Mouse (Mus musculus) inflammation-experienced regulatory T-cells, adult 6 months (primary cell): ENCODE measurements at regions not wholly inside any gene's neighbourhood (a gene's known extent, or its start where the extent isn't known, plus 50 kb on each side); places are given as distances from the start of the nearest gene placed in this dataset.
"Not testable (repeated sequence)": the region's sequence is repeated elsewhere in the genome, so short reads cannot be mapped to it uniquely, and the experiment has no call there.

ENCODE experiments used
- ATAC-seq: one replicate; pipeline ENCODE4 v1.8.0; 2017

- no peak for ATAC-seq
These were observed 89.0 kb downstream of the Akr1d1 start for GRCm38 (mm10) chr6:37618990-37619389.

DNA sequence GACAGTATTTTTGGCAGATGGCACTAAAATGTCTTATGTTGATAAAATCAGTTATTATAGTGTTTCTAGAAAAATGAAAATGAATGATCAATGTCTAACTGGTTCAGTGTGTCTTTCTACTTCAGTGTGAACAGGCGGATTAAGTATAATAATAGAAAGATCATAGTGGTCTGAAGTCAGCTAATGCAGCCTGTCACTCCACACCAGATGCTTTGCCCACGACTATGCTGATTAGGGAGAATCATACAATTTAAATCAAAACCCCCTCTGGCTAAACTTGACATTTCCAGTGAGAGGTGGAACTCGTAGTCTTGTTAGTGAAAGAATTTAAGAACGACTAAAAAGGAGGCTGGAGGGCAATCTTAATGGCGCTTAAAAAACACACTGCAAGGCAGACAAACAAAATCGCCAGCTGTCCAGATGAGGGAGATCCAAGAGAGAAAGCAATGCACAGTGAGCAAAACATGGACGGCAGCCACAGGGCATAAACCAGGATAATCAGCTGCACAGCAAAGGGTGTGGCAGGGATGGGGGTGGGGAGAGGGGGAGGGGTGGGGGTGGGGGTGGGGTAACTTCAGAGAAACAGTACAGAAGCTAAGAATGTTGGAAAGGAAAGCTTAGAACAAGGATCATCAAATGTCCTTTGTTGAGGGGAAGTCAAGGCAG is 91.5 kb downstream of the Akr1d1 start:
- no peak for ATAC-seq

GRCm38 (mm10) chr6:37622273-37622672 is 92.3 kb downstream of the Akr1d1 start:
- ATAC-seq: no peak

DNA sequence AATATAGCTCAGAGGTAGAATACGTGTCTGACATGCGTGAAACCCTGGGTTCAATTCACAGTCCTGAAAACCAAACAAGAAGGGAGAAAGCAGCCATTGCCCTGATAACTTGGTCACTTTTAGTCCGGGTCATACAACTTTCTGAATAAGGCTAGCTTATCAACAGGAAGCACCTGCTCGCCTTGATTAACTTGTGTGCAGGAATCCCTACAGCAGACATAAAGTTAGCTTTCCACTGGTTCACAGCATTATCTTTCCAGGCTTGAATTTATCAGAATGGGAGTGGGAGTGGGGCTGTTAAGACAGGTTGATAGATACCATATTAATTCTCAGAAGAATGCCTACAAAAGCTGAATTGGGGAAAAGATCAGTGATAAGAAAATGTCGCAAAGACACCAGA is 97.2 kb downstream of the Akr1d1 start:
- no peak for ATAC-seq

DNA sequence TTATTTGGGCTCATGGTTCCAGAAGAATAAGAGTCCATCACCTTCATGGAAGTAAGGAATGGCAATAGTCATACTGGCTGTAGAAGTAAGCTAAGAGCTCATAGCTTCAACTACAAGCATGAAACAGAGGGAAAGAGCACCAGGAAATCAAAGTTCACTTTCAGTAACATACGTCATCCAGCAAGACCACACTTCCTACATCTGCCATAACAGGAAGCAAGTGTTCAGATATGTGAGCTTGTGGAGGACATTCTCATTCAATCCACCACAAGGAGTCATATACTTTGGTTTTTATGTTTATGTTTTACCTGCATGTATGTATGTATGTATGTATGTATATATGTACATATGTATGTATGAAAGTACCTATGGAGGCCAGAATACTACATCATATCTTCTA is 104.0 kb downstream of the Akr1d1 start:
- no peak for ATAC-seq

GRCm38 (mm10) chr6:37642066-37642465 is 112.1 kb downstream of the Akr1d1 start:
- ATAC-seq: no peak

GRCm38 (mm10) chr6:37642701-37643121 is 112.7 kb downstream of the Akr1d1 start:
- no peak for ATAC-seq

GRCm38 (mm10) chr6:37643176-37643575 is 113.2 kb downstream of the Akr1d1 start:
- ATAC-seq: no peak

GRCm38 (mm10) chr6:37643718-37644117 is 113.7 kb downstream of the Akr1d1 start:
- no peak for ATAC-seq

- no peak for ATAC-seq
These were observed 115.6 kb downstream of the Akr1d1 start for GRCm38 (mm10) chr6:37645551-37645950.

GRCm38 (mm10) chr6:37657300-37657699 is 127.3 kb downstream of the Akr1d1 start:
- not testable (repeated sequence) for ATAC-seq

DNA sequence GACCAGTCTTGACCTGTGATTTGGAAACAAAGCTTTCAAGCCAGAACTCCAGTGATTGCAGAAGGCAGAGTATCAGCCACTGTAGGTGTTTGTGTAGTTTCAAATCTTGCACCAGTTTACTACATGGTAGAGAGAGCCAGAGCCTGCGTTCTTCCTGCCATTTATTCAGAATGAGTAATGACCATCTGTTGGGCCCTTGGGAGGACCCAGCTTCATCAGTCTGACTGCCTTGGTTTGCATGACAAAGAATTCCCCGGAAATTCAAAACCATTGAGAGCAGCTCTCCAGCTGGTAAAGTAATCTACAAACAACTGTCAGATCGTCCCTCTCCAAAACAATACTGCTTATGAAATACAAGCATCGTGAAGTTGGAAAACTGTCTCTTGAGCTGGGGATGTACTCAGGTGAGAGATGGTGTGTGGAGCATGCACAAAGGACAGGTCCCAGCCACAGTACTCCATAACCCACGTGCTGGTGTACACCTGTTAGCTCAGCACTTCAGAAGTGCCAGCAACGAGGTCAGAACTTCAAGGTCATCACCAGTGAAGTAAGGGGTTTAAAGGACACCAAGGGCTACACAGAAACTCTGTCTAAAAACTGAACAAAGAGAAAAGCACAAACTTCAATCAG is 128.2 kb downstream of the Akr1d1 start:
- no peak for ATAC-seq

DNA sequence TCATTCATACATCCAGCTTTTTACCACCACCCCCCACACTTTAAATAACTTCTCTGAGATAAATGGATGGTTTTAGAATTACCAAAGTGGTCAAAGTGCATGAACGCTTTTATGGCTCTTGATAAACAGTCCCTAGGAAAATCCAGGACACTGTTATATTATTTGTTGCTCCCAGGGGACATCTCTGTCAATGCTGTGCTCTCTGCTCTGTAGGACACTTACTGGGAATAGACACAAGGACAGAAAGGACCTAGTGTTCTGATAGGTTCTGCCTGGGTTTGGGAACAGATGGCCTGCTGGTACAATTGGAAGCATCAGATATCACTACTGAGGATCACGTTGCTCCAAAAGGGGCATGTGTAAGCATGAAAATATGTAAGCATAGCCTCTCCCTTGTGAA is 132.8 kb downstream of the Akr1d1 start:
- ATAC-seq: no peak

DNA sequence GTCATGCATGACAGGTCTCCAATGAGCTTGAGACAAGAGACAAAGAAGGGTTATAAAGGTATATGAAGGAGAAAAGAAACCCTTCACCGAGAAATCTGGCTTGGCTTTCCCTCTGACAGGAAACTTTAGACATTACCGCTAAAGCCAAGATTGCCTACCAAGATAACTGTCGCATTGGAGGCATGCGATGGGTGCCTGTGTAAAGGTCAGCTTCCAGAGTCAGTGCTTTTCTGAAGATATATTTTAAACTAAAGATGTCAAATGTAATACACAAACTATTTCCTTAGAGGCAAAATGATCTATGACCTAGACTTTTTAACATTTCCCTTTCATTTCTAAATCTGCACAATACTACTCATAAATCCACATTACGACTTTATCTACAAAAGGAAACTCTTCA is 135.6 kb downstream of the Akr1d1 start:
- ATAC-seq: no peak

DNA sequence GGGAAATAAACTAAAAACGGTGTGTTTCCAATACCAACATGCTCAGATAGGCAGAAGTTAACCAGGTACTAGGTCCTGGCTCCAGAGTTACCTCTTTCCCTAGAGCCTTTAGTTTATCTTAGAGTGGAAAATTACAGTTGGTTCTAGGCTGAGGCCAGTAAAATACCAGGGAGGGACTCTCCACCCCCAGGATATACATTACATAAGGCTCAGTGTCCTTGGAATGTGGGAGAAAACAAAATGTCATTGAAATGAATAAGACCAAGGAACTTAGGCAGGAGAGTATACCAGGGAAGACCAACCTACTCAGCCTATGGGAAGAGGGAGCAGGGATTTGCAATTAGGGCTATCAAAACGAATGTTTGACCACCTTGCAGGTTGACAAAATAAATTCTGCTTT is 139.4 kb downstream of the Akr1d1 start:
- no peak for ATAC-seq

DNA sequence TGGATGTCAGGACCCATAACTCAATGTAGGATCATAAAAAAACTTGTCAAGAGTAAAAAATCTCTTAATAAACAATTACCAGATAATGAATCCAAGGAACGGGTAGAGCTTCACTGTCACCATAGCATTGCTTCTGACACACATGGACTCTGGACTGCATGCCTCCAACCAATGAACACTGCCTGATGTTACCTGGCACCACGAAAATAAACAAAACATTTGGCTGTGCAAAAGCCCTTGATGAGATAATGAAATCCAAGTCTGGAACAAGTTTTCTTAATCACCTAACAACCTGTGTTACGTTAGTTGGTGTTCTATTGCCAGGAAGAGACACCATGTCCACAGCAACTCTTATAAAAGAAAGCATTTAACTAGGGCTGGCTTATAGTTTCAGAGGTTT is 140.7 kb downstream of the Akr1d1 start:
- ATAC-seq: no peak

DNA sequence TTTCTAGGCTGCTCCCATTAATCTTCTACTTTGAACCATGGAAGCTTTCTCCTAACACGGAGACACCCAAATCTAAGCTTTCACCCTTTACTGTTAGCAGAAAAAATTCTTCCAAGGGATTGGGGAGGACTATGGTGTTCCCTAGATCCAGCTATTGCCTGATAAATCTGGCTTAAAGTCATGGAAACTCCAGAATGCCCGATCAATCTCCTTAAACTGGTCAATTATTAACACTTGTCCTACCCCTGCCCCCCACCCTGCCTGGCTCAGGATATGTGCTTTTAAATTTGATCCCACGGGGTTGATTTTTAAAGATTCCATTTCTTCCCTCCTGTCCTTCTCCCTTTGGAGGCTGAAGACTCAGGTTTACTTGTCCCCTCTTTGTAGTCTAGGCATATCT is 149.9 kb downstream of the Akr1d1 start:
- ATAC-seq: no peak

- ATAC-seq: not testable (repeated sequence)
These were observed 151.4 kb downstream of the Akr1d1 start for GRCm38 (mm10) chr6:37681331-37681730.

- ATAC-seq: no peak
These were observed 156.1 kb downstream of the Akr1d1 start for GRCm38 (mm10) chr6:37686094-37686493.

DNA sequence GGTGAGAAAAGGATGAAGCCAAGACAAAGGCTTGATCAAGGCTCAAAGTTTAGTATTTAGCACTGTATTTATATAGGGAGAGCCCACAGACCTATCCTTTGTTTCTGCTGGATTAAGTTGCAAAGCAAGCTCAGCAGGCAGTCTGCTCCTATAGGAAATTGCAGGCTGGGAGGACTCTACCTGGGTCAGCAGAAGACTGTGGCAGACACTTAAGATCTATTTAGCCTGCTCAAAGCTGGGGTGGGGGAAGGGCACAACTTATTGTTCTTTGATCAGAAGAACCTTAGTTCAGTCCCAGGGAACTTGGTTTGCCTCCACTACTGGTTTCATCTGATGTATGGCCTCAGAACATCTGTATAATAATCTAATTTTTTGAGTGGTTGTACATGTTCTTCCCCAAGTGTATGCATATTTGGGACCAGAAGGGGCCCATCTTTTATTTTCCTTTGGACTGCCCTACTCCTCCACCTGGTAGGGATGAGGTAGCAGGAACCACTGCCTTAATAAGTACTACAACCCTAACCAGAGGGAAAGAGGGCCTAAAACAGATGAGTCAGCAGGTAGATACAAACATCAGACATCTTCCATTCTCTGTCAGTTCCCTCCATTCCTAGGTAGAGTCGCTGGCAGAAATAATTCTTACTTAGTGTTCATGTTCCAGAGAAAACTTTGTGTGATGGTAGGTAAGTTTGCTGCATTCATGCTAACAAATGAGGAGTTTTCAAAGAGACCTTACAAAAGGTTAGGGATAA is 159.1 kb downstream of the Akr1d1 start:
- no peak for ATAC-seq

DNA sequence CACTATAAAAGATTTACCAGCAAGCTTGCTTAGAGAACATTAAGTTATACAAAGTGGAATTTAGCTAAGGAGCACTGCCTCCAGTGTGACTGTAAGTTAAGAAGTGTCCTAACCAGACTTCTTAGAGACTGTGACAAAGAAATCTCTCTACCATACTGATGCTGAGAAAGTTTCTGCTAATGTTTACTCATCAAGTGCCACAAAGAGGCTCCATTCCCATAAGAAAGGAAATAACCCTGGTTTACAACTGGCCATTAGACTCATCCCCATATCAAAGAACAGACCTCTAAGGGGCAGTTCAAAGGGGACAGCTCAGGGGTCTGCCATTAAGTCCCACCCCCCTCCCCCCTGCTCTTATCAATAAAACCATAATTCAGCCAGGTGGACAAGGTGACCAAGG is 159.7 kb downstream of the Akr1d1 start:
- ATAC-seq: no peak

- ATAC-seq: no peak
These were observed 162.1 kb downstream of the Akr1d1 start for GRCm38 (mm10) chr6:37691976-37692644.

- ATAC-seq: no peak
These were observed 162.8 kb downstream of the Akr1d1 start for GRCm38 (mm10) chr6:37692758-37693157.
